Mouse (Mus musculus) midbrain, embryonic 14.5 days (tissue): Measurements from ENCODE around the gene Dolpp1. TPM values are rescaled to one million over a fixed set of nuclear protein-coding genes. Genes with fewer than 3 reads are reported as not detected.

Experiments
- ATAC-seq: fragments of 200-750 bp; cut with Nextera tagmentation; 2 replicates; pipeline ENCODE4 v1.8.0; 2017; ENCODE audit warnings: moderate number of reproducible peaks, moderate library complexity; ENCODE audit not compliant: low FRiP score, low TSS enrichment
- DNase-seq: peaks from one replicate; pipeline ENCODE4 v3.0.0-alpha.2; 2015
- H3K27ac ChIP-seq: fragments of 300-500 bp; sonication (generic); replicated peaks from 2 replicates; pipeline ENCODE4 v1.5.1; 2014; ENCODE audit warnings: mild to moderate bottlenecking, low read depth, low read length, moderate library complexity
- H3K27me3 ChIP-seq: fragments of 300-500 bp; sonication (generic); 2 replicates; pipeline ENCODE4 v1.6.1; 2014; ENCODE audit warnings: low read length, control low read depth, mixed read lengths; ENCODE audit not compliant: control insufficient read depth, insufficient read depth
- H3K36me3 ChIP-seq: fragments of 300-500 bp; sonication (generic); 2 replicates; pipeline ENCODE4 v1.6.1; 2014; ENCODE audit warnings: low read length, control low read depth; ENCODE audit not compliant: control insufficient read depth, insufficient read depth
- H3K4me1 ChIP-seq: fragments of 300-500 bp; sonication (generic); 2 replicates; pipeline ENCODE4 v1.6.1; 2014; ENCODE audit warnings: mild to moderate bottlenecking, antibody characterized with exemption, low read length, control low read depth; ENCODE audit not compliant: control insufficient read depth, insufficient read depth
- H3K4me2 ChIP-seq: fragments of 300-500 bp; sonication (generic); 2 replicates; pipeline ENCODE4 v1.6.1; 2014; ENCODE audit warnings: mild to moderate bottlenecking, low read length, moderate library complexity
- H3K4me3 ChIP-seq: fragments of 300-500 bp; sonication (generic); replicated peaks from 2 replicates; pipeline ENCODE4 v1.5.1; 2014; ENCODE audit warnings: low read depth, low read length
- H3K9ac ChIP-seq: fragments of 300-500 bp; sonication (generic); replicated peaks from 2 replicates; pipeline ENCODE4 v1.6.1; 2014; ENCODE audit warnings: mild to moderate bottlenecking, low read length, moderate library complexity
- H3K9me3 ChIP-seq: fragments of 300-500 bp; sonication (generic); 2 replicates; pipeline ENCODE4 v1.6.1; 2016; ENCODE audit warnings: low read length, control low read depth, mixed read lengths; ENCODE audit not compliant: control insufficient read depth
- WGBS: fragments of 180-500 bp; shearing (Covaris S2); extraction: QIAGEN DNeasy Blood & Tissue Kit; methylation state at CpG from one replicate; pipeline ENCODE4 v1.1.7; 2014; 5-methylcytosine and 5-hydroxymethylcytosine counted together
- polyA plus RNA-seq: library from polyadenylated mRNA; unstranded; fragments of >200 nt; fragmentation: Nextera tagmentation; extraction: Ambion mirVana; gene quantifications from 2 replicates; pipeline ENCODE4 v1.2.1, GENCODE M21; 2014

Dolpp1 gene
- polyA plus RNA-seq, 1 experiment from 2014 or later, result 56.3 TPM

- Histone ChIP-seq H3K9me3 (no peaks in the 10 kb centered on the region), H3K27ac (0 out of 2 replicates have a peak overlapping the region, but pooled peaks have one; percentile 87), H3K4me2 (no peak overlapping the region), H3K36me3 (peaks cover 57% of the 10 kb centered on the region), H3K4me3 (no peak overlapping the region), H3K4me1 (peaks cover 30% of the 10 kb centered on the region), H3K9ac (no peak overlapping the region), H3K27me3 (no peaks in the 10 kb centered on the region)
- 96% methylated on average over 6 of the region's 6 CpGs for WGBS
- ATAC-seq, result no peak
- no peak for DNase-seq
Observed at GRCm38 (mm10) chr2:30439631-30440030, 47.6 kb downstream of the Dolpp1 start.

GRCm38 (mm10) chr2:30440211-30440700 is 48.2 kb downstream of the Dolpp1 start:
- Histone ChIP-seq H3K9me3 (no peaks in the 10 kb centered on the region), H3K27ac (peak overlapping the region; percentile 87), H3K9ac (0 out of 2 replicates have a peak overlapping the region, but pooled peaks have one; percentile 7), H3K27me3 (no peaks in the 10 kb centered on the region), H3K4me1 (peaks cover 30% of the 10 kb centered on the region), H3K36me3 (peaks cover 58% of the 10 kb centered on the region), H3K4me3 (no peak overlapping the region), H3K4me2 (no peak overlapping the region)
- no peak for ATAC-seq
- no peak for DNase-seq
- 68% methylated on average over 3 of the region's 3 CpGs for WGBS

DNA sequence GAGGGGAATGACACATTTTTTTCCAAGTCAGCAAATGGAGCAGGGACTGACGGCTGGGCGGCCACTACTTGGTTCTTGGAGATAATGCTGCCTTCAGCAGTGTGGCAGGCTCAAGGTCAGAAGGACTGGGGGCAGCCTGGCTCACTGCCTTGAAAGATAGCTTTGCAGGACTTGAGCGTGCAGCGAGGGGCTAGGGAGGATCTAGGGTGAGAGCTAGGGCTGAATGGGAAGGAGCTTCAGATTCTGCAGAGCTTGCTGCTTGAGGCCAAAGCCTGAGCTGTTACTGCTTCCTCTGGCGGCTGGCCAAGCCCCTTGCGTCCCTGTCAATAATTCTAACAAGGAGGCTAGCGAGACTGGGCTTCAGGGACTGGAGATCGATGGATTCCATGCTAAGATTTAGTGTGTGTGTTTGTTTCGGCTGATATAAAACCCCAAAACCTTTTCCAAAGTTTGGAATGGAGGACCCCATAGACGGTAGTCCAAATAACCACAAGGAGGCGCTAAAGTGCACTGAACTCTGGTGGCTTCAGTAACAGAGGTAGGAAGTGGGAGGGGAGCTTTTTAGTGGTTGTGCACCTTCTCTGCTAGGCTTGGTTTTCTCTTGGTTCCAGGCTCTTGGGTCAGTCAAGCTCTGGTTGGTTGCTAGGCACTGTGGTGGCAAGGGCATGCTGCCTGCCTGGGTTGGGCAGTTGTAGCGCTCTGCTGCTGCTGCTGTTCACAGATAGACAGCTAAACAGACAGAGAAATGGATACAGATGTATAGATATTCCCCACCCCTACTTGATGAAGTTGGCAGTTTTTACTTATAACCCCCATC is 48.9 kb downstream of the Dolpp1 start:
- peak overlapping the region; percentile 87 for H3K27ac ChIP-seq
- ATAC-seq (peak; percentile 53; the same call in 1 of the 2 replicates), DNase-seq (peak; percentile 94)
- H3K9me3 ChIP-seq, result no peaks in the 10 kb centered on the region
- H3K36me3 ChIP-seq, result peaks cover 61% of the 10 kb centered on the region
- no peak overlapping the region for H3K4me3 ChIP-seq
- 18% methylated on average over 12 of the region's 12 CpGs for WGBS
- peaks cover 30% of the 10 kb centered on the region for H3K4me1 ChIP-seq
- H3K4me2 ChIP-seq, result peak overlapping the region; percentile 33
- H3K27me3 ChIP-seq, result no peaks in the 10 kb centered on the region
- H3K9ac ChIP-seq, result 0 out of 2 replicates have a peak overlapping the region, but pooled peaks have one; percentile 7

DNA sequence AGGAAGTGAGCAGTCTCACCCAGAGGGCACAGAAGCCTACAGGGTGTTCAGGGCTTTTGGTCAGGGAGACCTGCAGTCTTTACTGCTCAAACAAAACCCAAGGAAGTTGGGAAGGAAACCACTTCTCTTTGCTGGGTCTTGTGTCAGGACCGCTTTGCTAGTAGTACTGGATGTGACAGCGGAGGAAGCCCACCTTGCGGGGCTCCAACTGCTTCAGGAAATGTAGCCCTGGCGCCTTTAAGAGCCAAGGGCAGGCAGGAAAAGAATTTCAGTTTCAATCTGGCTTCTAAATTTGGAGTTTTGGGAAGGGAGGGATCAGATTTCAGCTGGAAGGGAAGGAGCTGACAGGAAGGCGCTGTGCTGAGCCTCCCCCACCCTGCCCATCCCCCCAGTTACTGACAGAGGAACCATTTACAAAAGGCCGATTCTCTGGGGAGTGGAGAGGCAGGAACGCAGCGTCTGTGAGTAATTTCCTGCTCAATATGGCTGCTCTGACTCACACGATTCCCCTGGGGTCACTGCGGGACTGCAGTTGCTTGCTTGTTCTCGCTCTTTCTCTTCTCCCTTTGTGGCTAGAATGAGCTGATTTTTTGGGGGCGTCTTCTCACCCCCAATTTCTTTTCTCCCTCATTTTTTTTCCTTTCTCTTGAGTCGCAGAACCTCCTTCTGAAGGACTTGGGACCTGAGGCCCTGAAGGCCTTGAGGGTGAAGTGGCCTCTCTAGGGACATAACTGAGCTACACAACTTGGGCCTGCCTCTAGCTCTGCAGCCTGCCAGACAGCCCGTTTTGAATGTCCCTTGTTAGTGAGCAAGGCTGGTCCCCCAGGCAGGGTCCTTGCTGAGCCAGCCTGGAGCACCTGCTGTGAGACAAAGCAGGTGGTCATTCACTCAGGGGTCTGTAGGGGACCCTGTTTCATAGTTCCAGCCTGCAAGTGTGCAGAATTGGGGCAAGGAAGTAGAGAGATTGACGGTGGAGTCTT is 49.8 kb downstream of the Dolpp1 start:
- WGBS, result 6% methylated on average over 15 of the region's 15 CpGs
- Histone ChIP-seq H3K4me1 (peaks cover 30% of the 10 kb centered on the region), H3K4me2 (peak overlapping the region; percentile 33), H3K27ac (peak overlapping the region; percentile 87), H3K36me3 (peaks cover 66% of the 10 kb centered on the region), H3K27me3 (no peaks in the 10 kb centered on the region), H3K4me3 (no peak overlapping the region), H3K9me3 (no peaks in the 10 kb centered on the region), H3K9ac (peak overlapping the region; percentile 27)
- DNase-seq (peak; percentile 95), ATAC-seq (peak; percentile 65)

DNA sequence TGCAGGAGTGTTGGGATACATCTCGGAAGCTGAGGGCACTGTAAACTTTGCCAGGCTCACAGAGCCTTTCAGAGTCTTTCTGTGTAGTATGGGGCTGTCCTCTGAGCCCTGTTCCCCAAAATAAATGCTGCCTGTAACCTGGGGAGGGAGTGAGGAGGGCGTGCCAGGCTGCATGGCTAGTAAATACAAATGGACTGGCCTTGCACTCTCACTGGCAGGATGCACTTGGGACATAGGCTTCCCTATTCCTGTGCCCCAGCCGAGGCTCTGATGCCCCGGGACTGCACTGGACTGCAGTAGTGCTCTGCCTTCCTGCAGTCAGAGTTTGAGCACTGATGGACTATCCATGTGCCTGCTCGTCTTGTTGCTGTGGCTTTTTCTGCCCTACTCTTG is 50.4 kb downstream of the Dolpp1 start:
- H3K36me3 ChIP-seq, result peaks cover 63% of the 10 kb centered on the region

DNA sequence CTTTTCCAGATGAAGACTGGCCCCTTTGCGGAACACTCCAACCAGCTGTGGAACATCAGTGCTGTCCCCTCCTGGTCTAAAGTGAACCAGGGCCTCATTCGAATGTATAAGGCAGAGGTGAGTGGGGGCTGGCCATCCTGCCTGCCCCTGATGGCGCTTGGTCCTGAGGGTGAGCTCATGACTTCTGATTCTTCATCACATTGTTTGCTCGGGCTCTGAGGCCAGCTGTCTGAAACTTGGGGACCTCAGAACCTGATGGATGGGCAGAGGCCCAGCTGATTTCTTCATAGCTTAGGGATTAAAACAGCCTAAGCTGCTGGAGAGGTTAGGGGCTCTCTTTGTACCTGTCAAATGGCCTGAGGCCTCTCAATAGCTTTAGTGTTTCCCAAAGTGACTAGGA is 51.2 kb downstream of the Dolpp1 start:
- H3K4me3 ChIP-seq, result no peak overlapping the region
- H3K4me1 ChIP-seq, result peaks cover 30% of the 10 kb centered on the region
- H3K9ac ChIP-seq, result peak overlapping the region; percentile 27; the same call in 1 of the 2 replicates
- H3K36me3 ChIP-seq, result peaks cover 58% of the 10 kb centered on the region
- ATAC-seq (no peak), DNase-seq (no peak)
- H3K9me3 ChIP-seq, result no peaks in the 10 kb centered on the region
- H3K27ac ChIP-seq, result peak overlapping the region; percentile 87
- no peaks in the 10 kb centered on the region for H3K27me3 ChIP-seq
- H3K4me2 ChIP-seq, result no peak overlapping the region
- 64% methylated on average over 4 of the region's 4 CpGs for WGBS

More for the DNA sequence above, 50.4 kb downstream of the Dolpp1 start:
- Histone ChIP-seq H3K9ac (peak overlapping the region; percentile 27), H3K4me1 (peaks cover 30% of the 10 kb centered on the region), H3K27ac (peak overlapping the region; percentile 87), H3K27me3 (no peaks in the 10 kb centered on the region), H3K4me2 (peak overlapping the region; percentile 33), H3K9me3 (no peaks in the 10 kb centered on the region), H3K4me3 (no peak overlapping the region)
- ATAC-seq, result no peak
- WGBS, result 61% methylated on average over 5 of the region's 5 CpGs
- DNase-seq, result no peak

GRCm38 (mm10) chr2:30444006-30444405 is 52.0 kb downstream of the Dolpp1 start:
- no peaks in the 10 kb centered on the region for H3K9me3 ChIP-seq
- no peaks in the 10 kb centered on the region for H3K27me3 ChIP-seq
- DNase-seq (no peak), ATAC-seq (no peak)
- no peak overlapping the region for H3K9ac ChIP-seq
- H3K4me2 ChIP-seq, result no peak overlapping the region
- peaks cover 30% of the 10 kb centered on the region for H3K4me1 ChIP-seq
- peaks cover 54% of the 10 kb centered on the region for H3K36me3 ChIP-seq
- no peak overlapping the region for H3K4me3 ChIP-seq
- WGBS, result 77% methylated on average over 5 of the region's 5 CpGs
- no peak overlapping the region for H3K27ac ChIP-seq

DNA sequence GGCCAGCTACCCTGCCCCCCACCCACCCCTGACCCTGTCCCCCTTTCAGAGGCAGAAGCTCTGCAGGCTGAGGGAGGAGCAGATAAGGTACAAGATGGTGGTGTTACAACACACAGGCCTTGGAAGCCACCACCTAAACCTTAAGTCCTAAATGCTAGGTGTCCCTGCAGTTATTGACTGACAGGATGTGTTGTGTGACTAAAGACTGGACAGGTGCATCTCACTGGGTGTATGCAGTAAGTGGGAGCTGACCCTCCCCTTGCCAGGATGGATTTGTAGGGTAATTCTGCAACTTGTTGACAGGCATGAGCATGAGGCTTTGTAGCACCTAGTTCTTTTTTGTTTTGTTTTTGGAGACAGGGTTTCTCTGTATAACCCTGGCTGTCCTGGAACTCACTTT is 52.4 kb downstream of the Dolpp1 start:
- H3K4me1 ChIP-seq, result peaks cover 30% of the 10 kb centered on the region
- H3K4me3 ChIP-seq, result no peak overlapping the region
- H3K27ac ChIP-seq, result no peak overlapping the region
- H3K4me2 ChIP-seq, result no peak overlapping the region
- H3K27me3 ChIP-seq, result no peaks in the 10 kb centered on the region
- H3K36me3 ChIP-seq, result peaks cover 50% of the 10 kb centered on the region
- H3K9ac ChIP-seq, result no peak overlapping the region
- DNase-seq, result no peak
- H3K9me3 ChIP-seq, result no peaks in the 10 kb centered on the region
- ATAC-seq, result no peak
